In genomic region chr6:53286389-53287037, GRCm38 (mm10) we compare ENCODE assay signal across 7 mouse cellular contexts. TPM values are rescaled to one million over a fixed set of nuclear protein-coding genes. Genes with fewer than 3 reads are reported as not detected.
DNase-seq lines count a peak whose midpoint lies in the region; ATAC-seq and TF ChIP-seq lines count a peak whose summit lies in the region.

No protein-coding gene starts in this region.

- peaks cover 22% of the 10 kb centered on the region for H3K4me1 ChIP-seq in bone marrow macrophage, adult 2 months (ENCODE audit: control insufficient read depth, insufficient read depth, low read length)
- peaks cover 33% of the 10 kb centered on the region for H3K4me1 ChIP-seq in hindbrain, embryonic 15.5 days (replicated peaks)
- H3K4me1 ChIP-seq in liver, embryonic 15.5 days (replicated peaks) = peaks cover 14% of the 10 kb centered on the region
- H3K4me1 ChIP-seq in neural tube, embryonic 13.5 days (replicated peaks) = peaks cover 42% of the 10 kb centered on the region

- DNase-seq in cerebellum, adult 9-11 months = peak; percentile 81
- DNase-seq in gastrocnemius, postnatal 10 days = peak; percentile 45
- DNase-seq in thymus, postnatal 14 days = no peak

- H3K4me2 ChIP-seq in hindbrain, embryonic 15.5 days = peak overlapping the region; percentile 96
- H3K4me2 ChIP-seq in liver, embryonic 15.5 days = peak overlapping the region; percentile 65
- peak overlapping the region; percentile 90 for H3K4me2 ChIP-seq in neural tube, embryonic 13.5 days

- H3K27ac ChIP-seq in bone marrow macrophage, adult 2 months (ENCODE audit: insufficient read depth, low read depth, low read length) = no peak overlapping the region
- no peak overlapping the region for H3K27ac ChIP-seq in hindbrain, embryonic 15.5 days (replicated peaks)
- H3K27ac ChIP-seq in liver, embryonic 15.5 days (replicated peaks) = no peak overlapping the region
- no peak overlapping the region for H3K27ac ChIP-seq in neural tube, embryonic 13.5 days (replicated peaks)

- H3K9ac ChIP-seq in hindbrain, embryonic 15.5 days = peak overlapping the region; percentile 7; the same call in 1 of the 2 replicates
- H3K9ac ChIP-seq in liver, embryonic 15.5 days = no peak overlapping the region
- peak overlapping the region; percentile 71; the same call in 1 of the 2 replicates for H3K9ac ChIP-seq in neural tube, embryonic 13.5 days

- TF ChIP-seq CTCF in bone marrow macrophage, adult 2 months (IDR thresholded peaks at IDR 0.05; ENCODE audit: low read depth, low read length) = no peak

- 3% methylated on average over 20 of the region's 20 CpGs for WGBS in hindbrain, embryonic 15.5 days
- WGBS in liver, embryonic 15.5 days (ENCODE audit: insufficient replicate concordance) = 3% methylated on average over 20 of the region's 20 CpGs
- 3% methylated on average over 20 of the region's 20 CpGs for WGBS in neural tube, embryonic 13.5 days

- no peak; the same call in 1 of the 2 replicates for ATAC-seq in hindbrain, embryonic 15.5 days (ENCODE audit: low FRiP score, low read depth)
- ATAC-seq in liver, embryonic 15.5 days (ENCODE audit: insufficient read depth) = no peak
- ATAC-seq in neural tube, embryonic 13.5 days (ENCODE audit: low read depth) = peak; percentile 16; the same call in 1 of the 2 replicates

- peaks cover 69% of the 10 kb centered on the region for H3K27me3 ChIP-seq in hindbrain, embryonic 15.5 days
- H3K27me3 ChIP-seq in liver, embryonic 15.5 days = peaks cover 82% of the 10 kb centered on the region
- peaks cover 86% of the 10 kb centered on the region for H3K27me3 ChIP-seq in neural tube, embryonic 13.5 days

- TF ChIP-seq POLR2A in bone marrow macrophage, adult 2 months (IDR thresholded peaks at IDR 0.05; ENCODE audit: borderline replicate concordance, low read depth, low read length) = no peak

- H3K9me3 ChIP-seq in hindbrain, embryonic 15.5 days = no peaks in the 10 kb centered on the region
- no peaks in the 10 kb centered on the region for H3K9me3 ChIP-seq in liver, embryonic 15.5 days (replicated peaks)
- H3K9me3 ChIP-seq in neural tube, embryonic 13.5 days = no peaks in the 10 kb centered on the region

- peak overlapping the region; percentile 64 for H3K4me3 ChIP-seq in bone marrow macrophage, adult 2 months (ENCODE audit: insufficient read depth, low read length)
- peak overlapping the region; percentile 42 for H3K4me3 ChIP-seq in hindbrain, embryonic 15.5 days
- peak overlapping the region; percentile 38 for H3K4me3 ChIP-seq in liver, embryonic 15.5 days (replicated peaks)
- H3K4me3 ChIP-seq in neural tube, embryonic 13.5 days = peak overlapping the region; percentile 49

- no peaks in the 10 kb centered on the region for H3K36me3 ChIP-seq in hindbrain, embryonic 15.5 days
- H3K36me3 ChIP-seq in liver, embryonic 15.5 days (replicated peaks) = no peaks in the 10 kb centered on the region
- H3K36me3 ChIP-seq in neural tube, embryonic 13.5 days = no peaks in the 10 kb centered on the region

RNA-seq across cellular contexts. Expression of gene Creb5, which starts 0.6 kb away (rescaled TPM):
- 22.5 and 26.2 TPM in 2 replicates for polyA plus RNA-seq in bone marrow macrophage, adult 2 months (2012; ENCODE audit: insufficient read depth, insufficient read length, missing spikeins)
- total RNA-seq in gastrocnemius, postnatal 10 days (2021) = 10 to 100 TPM in 1 of 2 experiments, 1 to 10 TPM in 1; 9.7 to 16.3 TPM
- polyA plus RNA-seq in hindbrain, embryonic 15.5 days (2015; fragmentation: Nextera tagmentation; extraction: Ambion mirVana) = 3.9 and 5.0 TPM in 2 replicates
- 0.22 and 0.33 TPM in 2 replicates for polyA plus RNA-seq in liver, embryonic 15.5 days (2015; fragmentation: Nextera tagmentation; extraction: Ambion mirVana)
- 11.9 and 12.9 TPM in 2 replicates for polyA plus RNA-seq in neural tube, embryonic 13.5 days (2015; fragmentation: Nextera tagmentation; extraction: Ambion mirVana)
